Mouse (Mus musculus) embryo, embryonic 9.5 days (tissue): ENCODE measurements around the gene Slc16a3.

Experiments used
- DNase-seq: peaks from one replicate; pipeline ENCODE4 v3.0.0-alpha.2; 2017; ENCODE audit errors: extremely low spot score

Slc16a3 gene

GRCm38 (mm10) chr11:120973318-120973717 is 25.0 kb downstream of the Slc16a3 start:
- DNase-seq, result no peak

- no peak for DNase-seq
Observed at GRCm38 (mm10) chr11:120979711-120980426, 31.6 kb downstream of the Slc16a3 start.

- DNase-seq, result no peak
Observed at GRCm38 (mm10) chr11:120980427-120981035, 32.3 kb downstream of the Slc16a3 start.

GRCm38 (mm10) chr11:120981661-120982060 is 33.4 kb downstream of the Slc16a3 start:
- DNase-seq, result no peak

GRCm38 (mm10) chr11:120982459-120982858 is 34.2 kb downstream of the Slc16a3 start:
- DNase-seq, result no peak

- DNase-seq, result no peak
Observed at GRCm38 (mm10) chr11:120984448-120985330, 36.4 kb downstream of the Slc16a3 start.

GRCm38 (mm10) chr11:120987608-120988007 is 39.3 kb downstream of the Slc16a3 start:
- DNase-seq, result no peak

GRCm38 (mm10) chr11:120988410-120988809 is 40.1 kb downstream of the Slc16a3 start:
- DNase-seq, result no peak

GRCm38 (mm10) chr11:120989523-120989922 is 41.2 kb downstream of the Slc16a3 start:
- no peak for DNase-seq

GRCm38 (mm10) chr11:120990126-120990781 is 42.0 kb downstream of the Slc16a3 start:
- DNase-seq, result peak; percentile 71

GRCm38 (mm10) chr11:120990951-120991526 is 42.8 kb downstream of the Slc16a3 start, which contains the start of gene Csnk1d:
Gene Csnk1d (minus strand): TSS chr11:120991330.
- DNase-seq, result peak; percentile 100

- DNase-seq, result no peak
Observed at GRCm38 (mm10) chr11:120991791-120992190, 43.5 kb downstream of the Slc16a3 start.

GRCm38 (mm10) chr11:120993080-120993479 is 44.8 kb downstream of the Slc16a3 start:
- no peak for DNase-seq

- no peak for DNase-seq
Observed at GRCm38 (mm10) chr11:120993586-120993985, 45.3 kb downstream of the Slc16a3 start.

- DNase-seq, result no peak
Observed at GRCm38 (mm10) chr11:120994741-120995140, 46.5 kb downstream of the Slc16a3 start.

- no peak for DNase-seq
Observed at GRCm38 (mm10) chr11:121001966-121002365, 53.7 kb downstream of the Slc16a3 start.

GRCm38 (mm10) chr11:121004281-121004680 is 56.0 kb downstream of the Slc16a3 start:
- DNase-seq, result no peak

GRCm38 (mm10) chr11:121006184-121006583 is 57.9 kb downstream of the Slc16a3 start:
- no peak for DNase-seq

- no peak for DNase-seq
Observed at GRCm38 (mm10) chr11:121010044-121010755, 61.9 kb downstream of the Slc16a3 start.
